Mouse (Mus musculus): Measurements from ENCODE around the gene Gm21977.
"Not testable (repeated sequence)": the region's sequence is repeated elsewhere in the genome, so short reads cannot be mapped to it uniquely, and the experiment has no call there.

The Gm21977 gene

GRCm38 (mm10) chr14:42853377-42853776, at the start of gene Gm21977:
Gene Gm21977 (minus strand): TSS chr14:42853477.
- not testable (repeated sequence) for DNase-seq
